Mouse (Mus musculus) CH12.LX (cell line): ENCODE measurements around the gene Rtp2. TPM values are rescaled to one million over a fixed set of nuclear protein-coding genes. Genes with fewer than 3 reads are reported as not detected.

Source experiments
- DNase-seq: peaks from one replicate; pipeline ENCODE4 v3.0.0-alpha.2; 2013; ENCODE audit errors: extremely low read depth
- H3K27ac ChIP-seq: 2 replicates; pipeline ENCODE4 v1.5.1; 2012; ENCODE audit warnings: low read depth, mild to moderate bottlenecking, control low read depth, moderate library complexity; ENCODE audit not compliant: insufficient read depth
- H3K27me3 ChIP-seq: replicated peaks from 2 replicates; pipeline ENCODE3; 2012; ENCODE audit warnings: inconsistent platforms
- H3K36me3 ChIP-seq, 2 experiments: replicated peaks in 1 of 2; 2 replicates each; pipeline versions ENCODE3 to v1.6.1; 2012; ENCODE audit warnings: inconsistent platforms in 1 of 2, low read length in 1 of 2, mild to moderate bottlenecking in 1 of 2, mixed read lengths in 1 of 2, moderate library complexity in 1 of 2; ENCODE audit not compliant: control insufficient read depth in 1 of 2, insufficient read depth in 1 of 2
- H3K4me1 ChIP-seq, 2 experiments: 2 replicates each; pipeline ENCODE4 v1.6.1; 2012; ENCODE audit warnings: inconsistent platforms in 1 of 2, moderate library complexity in 1 of 2; ENCODE audit not compliant: insufficient read depth in 2 of 2, control insufficient read depth in 1 of 2
- H3K4me2 ChIP-seq: 2 replicates; pipeline ENCODE4 v1.6.1; 2012; ENCODE audit warnings: low read depth, mild to moderate bottlenecking, control low read depth; ENCODE audit not compliant: poor library complexity, insufficient read depth, severe bottlenecking
- H3K4me3 ChIP-seq, 3 experiments: fragments of 150-350 bp in 1 of 3; sonication (generic) in 1 of 3; replicated peaks in 1 of 3; 2 replicates each; pipeline versions ENCODE3 to v1.5.1; 2011 to 2012; ENCODE audit warnings: low read depth in 2 of 3, low read length in 2 of 3, mild to moderate bottlenecking in 2 of 3, moderate library complexity in 2 of 3, control low read depth in 1 of 3, improper control_type of control experiment in 1 of 3, inconsistent platforms in 1 of 3, mixed read lengths in 1 of 3; ENCODE audit not compliant: poor library complexity in 1 of 3
- H3K79me2 ChIP-seq: replicated peaks from 2 replicates; pipeline ENCODE4 v1.6.1; 2012; ENCODE audit warnings: mild to moderate bottlenecking, moderate library complexity; ENCODE audit not compliant: control insufficient read depth, poor library complexity, insufficient read depth, severe bottlenecking; ENCODE audit errors: extremely low read depth
- H3K9ac ChIP-seq: 2 replicates; pipeline ENCODE4 v1.6.1; 2012; ENCODE audit warnings: low read depth, mild to moderate bottlenecking, control low read depth, moderate library complexity; ENCODE audit not compliant: insufficient read depth
- H3K9me3 ChIP-seq: replicated peaks from 2 replicates; pipeline ENCODE3; 2012; ENCODE audit warnings: low read length, inconsistent platforms, mixed read lengths
- BHLHE40 ChIP-seq: IDR thresholded peaks from 2 replicates; pipeline ENCODE4 v1.6.1; 2011; ENCODE audit warnings: mild to moderate bottlenecking, low read depth, low read length, improper control_type of control experiment
- CHD2 ChIP-seq: IDR thresholded peaks from 2 replicates; pipeline ENCODE4 v1.6.1; 2011; ENCODE audit warnings: low read length, improper control_type of control experiment
- E2F4 ChIP-seq: IDR thresholded peaks from 2 replicates; pipeline ENCODE4 v1.6.1; 2011; ENCODE audit warnings: low read depth, low read length, improper control_type of control experiment; ENCODE audit not compliant: insufficient replicate concordance
- ELF1 ChIP-seq: IDR thresholded peaks from 2 replicates; pipeline ENCODE4 v1.6.1; 2014; ENCODE audit warnings: low read depth, mild to moderate bottlenecking, inconsistent platforms, low read length, improper control_type of control experiment
- EP300 ChIP-seq: IDR thresholded peaks from 2 replicates; pipeline ENCODE4 v1.6.1; 2011; ENCODE audit warnings: low read length, improper control_type of control experiment
- ETS1 ChIP-seq: conservative IDR thresholded peaks from 2 replicates; pipeline ENCODE4 v1.6.1; 2012; ENCODE audit warnings: low read depth, mild to moderate bottlenecking, inconsistent platforms, low read length, improper control_type of control experiment, moderate library complexity
- GABPA ChIP-seq: IDR thresholded peaks from 2 replicates; pipeline ENCODE4 v1.6.1; 2012; ENCODE audit warnings: low read depth, low read length, improper control_type of control experiment, inconsistent platforms; ENCODE audit not compliant: insufficient replicate concordance
- HCFC1 ChIP-seq: IDR thresholded peaks from 2 replicates; pipeline ENCODE4 v1.6.1; 2012; ENCODE audit warnings: low read depth, mild to moderate bottlenecking, inconsistent platforms, low read length, improper control_type of control experiment
- JUND ChIP-seq: conservative IDR thresholded peaks from 2 replicates; pipeline ENCODE4 v1.6.1; 2011; ENCODE audit warnings: low read depth, low read length, improper control_type of control experiment
- KAT2A ChIP-seq: IDR thresholded peaks from 2 replicates; pipeline ENCODE4 v1.6.1; 2012; ENCODE audit warnings: low read length, improper control_type of control experiment, inconsistent platforms; ENCODE audit not compliant: insufficient replicate concordance
- MAFK ChIP-seq: IDR thresholded peaks from 2 replicates; pipeline ENCODE4 v1.6.1; 2011; ENCODE audit warnings: low read length, improper control_type of control experiment; ENCODE audit not compliant: insufficient replicate concordance
- MAX ChIP-seq: IDR thresholded peaks from 2 replicates; pipeline ENCODE4 v1.6.1; 2011; ENCODE audit warnings: low read length, improper control_type of control experiment
- MAZ ChIP-seq: IDR thresholded peaks from 2 replicates; pipeline ENCODE4 v1.6.1; 2012; ENCODE audit warnings: low read depth, mild to moderate bottlenecking, inconsistent platforms, low read length, improper control_type of control experiment, moderate library complexity
- MEF2A ChIP-seq: IDR thresholded peaks from 2 replicates; pipeline ENCODE4 v1.6.1; 2014; ENCODE audit warnings: low read depth, mild to moderate bottlenecking, inconsistent platforms, low read length, improper control_type of control experiment, borderline replicate concordance
- MYC ChIP-seq: IDR thresholded peaks from 2 replicates; pipeline ENCODE4 v1.6.1; 2011; ENCODE audit warnings: low read depth, mild to moderate bottlenecking, improper control_type of control experiment, low read length
- NRF1 ChIP-seq: IDR thresholded peaks from 2 replicates; pipeline ENCODE4 v1.6.1; 2014; ENCODE audit warnings: low read depth, mild to moderate bottlenecking, inconsistent platforms, low read length, improper control_type of control experiment, moderate library complexity
- RAD21 ChIP-seq: IDR thresholded peaks from 2 replicates; pipeline ENCODE4 v1.6.1; 2011; ENCODE audit warnings: low read depth, mild to moderate bottlenecking, low read length, improper control_type of control experiment, moderate library complexity
- RCOR1 ChIP-seq: conservative IDR thresholded peaks from 2 replicates; pipeline ENCODE4 v1.6.1; 2012; ENCODE audit warnings: low read depth, mild to moderate bottlenecking, inconsistent platforms, low read length, improper control_type of control experiment
- SIN3A ChIP-seq: IDR thresholded peaks from 2 replicates; pipeline ENCODE4 v1.6.1; 2012; ENCODE audit warnings: low read length, improper control_type of control experiment, inconsistent platforms
- TCF12 ChIP-seq: IDR thresholded peaks from 2 replicates; pipeline ENCODE4 v1.6.1; 2014; ENCODE audit warnings: low read depth, mild to moderate bottlenecking, inconsistent platforms, low read length, improper control_type of control experiment
- USF2 ChIP-seq: conservative IDR thresholded peaks from 2 replicates; pipeline ENCODE4 v1.6.1; 2011; ENCODE audit warnings: low read depth, low read length, improper control_type of control experiment
- ZC3H11A ChIP-seq: IDR thresholded peaks from 2 replicates; pipeline ENCODE4 v1.6.1; 2012; ENCODE audit warnings: low read depth, mild to moderate bottlenecking, inconsistent platforms, low read length, improper control_type of control experiment
- ZKSCAN1 ChIP-seq: IDR thresholded peaks from 2 replicates; pipeline ENCODE4 v1.6.1; 2012; ENCODE audit warnings: low read depth, inconsistent platforms, low read length, improper control_type of control experiment, borderline replicate concordance
- ZMIZ1 ChIP-seq: IDR thresholded peaks from 2 replicates; pipeline ENCODE4 v1.6.1; 2012; ENCODE audit warnings: low read depth, mild to moderate bottlenecking, inconsistent platforms, low read length, improper control_type of control experiment
- ZNF384 ChIP-seq: IDR thresholded peaks from 2 replicates; pipeline ENCODE4 v1.6.1; 2012; ENCODE audit warnings: low read depth, low read length, improper control_type of control experiment, inconsistent platforms
- dilution Hi-C: fragments of 300-500 bp; cut with MboI; formaldehyde crosslinking; loops from 2 replicates; pipeline ENCODE4 v1.14.3; 2020; ENCODE audit warnings: low sequenced_read_pairs; ENCODE audit not compliant: extremely low pct_unique_long_range_greater_than_20kb, extremely low pct_ligation_motif_present
- in situ Hi-C: fragments of 300-500 bp; cut with MboI; formaldehyde crosslinking; loops from 3 replicates; pipeline ENCODE4 v1.14.3; 2019; ENCODE audit warnings: low sequenced_read_pairs, low pct_ligation_motif_present, low pct_unique_long_range_greater_than_20kb, mixed read lengths
- polyA plus RNA-seq: library from polyadenylated mRNA; unstranded; fragments of >175 nt; gene quantifications from 2 replicates; pipeline ENCODE4 v1.2.1, GENCODE M21; 2012; ENCODE audit warnings: low read depth; ENCODE audit not compliant: insufficient read length
- total RNA-seq, 2 experiments: library from RNA; depleted of rRNA; stranded (reverse); fragments of 300-350 nt in 1 of 2; fragments of >200 nt in 1 of 2; gene quantifications; 2 replicates each; pipeline ENCODE4 v1.2.3; 2012 to 2014

The Rtp2 gene
- total and polyA plus RNA-seq, 3 experiments, result not detected

DNA sequence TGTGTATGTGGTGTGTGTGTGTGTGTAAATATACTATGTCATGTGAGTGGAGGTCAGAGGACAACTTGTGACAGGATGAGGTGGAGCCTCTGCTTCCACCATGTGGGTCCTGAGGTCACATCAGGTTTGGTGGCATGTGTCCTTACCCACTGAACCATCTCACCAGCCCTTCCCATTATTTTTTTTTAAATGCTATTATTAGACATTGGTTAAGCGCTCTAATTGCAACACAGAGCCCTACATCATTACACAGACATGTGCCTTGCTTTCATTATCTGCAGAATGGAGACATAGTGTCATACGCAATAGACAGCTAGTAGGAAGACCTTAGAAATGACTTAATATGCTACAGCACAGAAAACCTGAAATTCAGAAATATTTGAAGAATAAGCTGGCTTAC lies 44.0 kb upstream of the Rtp2 start:
- H3K27me3 ChIP-seq, result peaks cover 6% of the 10 kb centered on the region
- no peak for TF ChIP-seq RAD21
- TF ChIP-seq KAT2A, result no peak
- no peak for TF ChIP-seq HCFC1
- in situ Hi-C loops, result loop anchor here (25.0 kb wide), 2 partner anchors 661 to 886 kb away; no protein-coding TSS in a partner anchor

DNA sequence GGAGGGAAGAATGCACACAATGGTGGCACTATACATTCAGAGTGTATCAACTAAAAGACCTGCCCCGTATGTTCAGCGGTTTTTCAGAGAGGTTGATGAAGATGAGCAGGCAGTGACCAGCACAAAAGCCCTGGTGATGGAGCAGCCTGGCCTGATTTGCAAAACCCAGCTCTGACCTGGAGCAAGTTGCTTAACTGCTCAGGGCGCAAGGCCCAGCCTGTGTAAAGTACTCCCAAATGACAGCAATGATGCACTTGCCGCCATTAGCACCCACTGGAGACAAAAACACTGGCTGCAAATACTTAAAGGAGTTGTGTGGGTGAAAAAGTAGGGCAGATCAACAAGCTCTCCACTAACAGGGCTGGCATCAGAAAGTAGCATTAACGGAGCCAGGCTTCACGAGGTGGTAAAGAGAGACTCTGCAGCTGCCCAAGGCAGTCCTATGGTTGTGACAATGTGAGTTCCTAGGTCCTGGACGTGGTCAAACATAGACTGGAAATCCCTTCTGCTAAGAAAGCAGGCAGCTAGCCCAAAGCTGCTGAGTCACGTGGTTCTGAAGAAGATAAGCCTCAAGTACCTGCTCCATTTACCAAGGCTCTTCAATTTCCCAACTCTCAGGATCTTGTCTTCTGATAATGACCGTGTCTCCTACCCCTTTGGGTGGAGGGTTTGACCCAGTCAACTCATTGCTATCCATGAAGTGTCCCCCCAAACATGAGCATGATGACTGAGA lies 41.6 kb upstream of the Rtp2 start:
- no peaks in the 10 kb centered on the region for H3K27me3 ChIP-seq
- no peaks in the 10 kb centered on the region for H3K9me3 ChIP-seq
- no peak overlapping the region for H3K4me3 ChIP-seq
- no peak overlapping the region for H3K9ac ChIP-seq
- in situ Hi-C loops (no loop called here), dilution Hi-C loops (no loop called here)
- no peaks in the 10 kb centered on the region for H3K79me2 ChIP-seq
- DNase-seq, result no peak
- no peak overlapping the region for H3K27ac ChIP-seq
- H3K36me3 ChIP-seq, result peaks cover 0 to 10% of the 10 kb centered on the region in 2 experiments
- no peak overlapping the region for H3K4me2 ChIP-seq
- peaks cover 3 to 11% of the 10 kb centered on the region in 2 experiments; a peak in 2 of 4 replicates for H3K4me1 ChIP-seq
- no peak for TF ChIP-seq USF2
- no peak for TF ChIP-seq MAX
- no peak for TF ChIP-seq CHD2
- TF ChIP-seq ZMIZ1, result no peak

More for the DNA sequence above, 44.0 kb upstream of the Rtp2 start:
- no peak overlapping the region for H3K4me3 ChIP-seq
- no peak for DNase-seq
- H3K36me3 ChIP-seq, result peaks cover 0 to 10% of the 10 kb centered on the region in 2 experiments
- no peaks in the 10 kb centered on the region for H3K9me3 ChIP-seq
- no peak overlapping the region for H3K4me2 ChIP-seq
- peaks cover 3 to 5% of the 10 kb centered on the region in 2 experiments; a peak in 2 of 4 replicates for H3K4me1 ChIP-seq
- H3K27ac ChIP-seq, result no peak overlapping the region
- H3K79me2 ChIP-seq, result no peaks in the 10 kb centered on the region
- dilution Hi-C loops, result no loop called here
- H3K9ac ChIP-seq, result no peak overlapping the region

DNA sequence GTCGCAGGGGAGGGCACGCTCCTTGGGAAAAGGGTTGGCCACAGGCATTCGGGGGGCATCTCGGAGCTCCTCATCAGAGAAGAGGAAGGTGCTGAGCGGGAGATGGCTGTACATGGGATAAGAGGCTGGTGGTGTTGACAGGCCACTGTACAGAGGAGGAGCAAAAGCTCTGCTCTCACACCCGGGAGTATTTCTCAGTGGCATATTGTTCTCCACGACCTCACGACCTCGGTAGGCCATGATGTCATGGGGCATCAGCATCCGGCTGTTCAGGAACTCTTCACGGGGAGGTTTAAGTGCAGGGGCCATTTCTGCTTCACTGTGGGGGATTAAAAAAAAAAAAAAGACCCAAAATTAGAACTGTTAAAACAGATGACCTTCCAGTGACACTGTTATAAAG lies 40.7 kb upstream of the Rtp2 start:
- H3K36me3 ChIP-seq, result peaks cover 0 to 12% of the 10 kb centered on the region in 2 experiments
- in situ Hi-C loops, result no loop called here
- H3K4me1 ChIP-seq, result peaks cover 3 to 12% of the 10 kb centered on the region in 2 experiments; a peak in 2 of 4 replicates
- no peaks in the 10 kb centered on the region for H3K27me3 ChIP-seq
- no peak for TF ChIP-seq GABPA
- TF ChIP-seq MYC, result no peak
- no peak for TF ChIP-seq MAFK
- TF ChIP-seq HCFC1, result no peak
- no peak for TF ChIP-seq EP300
- TF ChIP-seq E2F4, result no peak
- TF ChIP-seq TCF12, result no peak
- TF ChIP-seq ELF1, result no peak
- no peak for TF ChIP-seq MAZ
- no peak for TF ChIP-seq SIN3A
- TF ChIP-seq RCOR1, result no peak
- TF ChIP-seq ZKSCAN1, result no peak
- no peak for TF ChIP-seq ZC3H11A
- TF ChIP-seq CHD2, result no peak
- TF ChIP-seq NRF1, result no peak
- TF ChIP-seq JUND, result no peak
- no peak for TF ChIP-seq BHLHE40
- TF ChIP-seq MEF2A, result no peak
- TF ChIP-seq ZNF384, result no peak
- no peak for TF ChIP-seq ETS1
- no peak overlapping the region for H3K4me2 ChIP-seq
- no peak overlapping the region for H3K27ac ChIP-seq
- no peaks in the 10 kb centered on the region for H3K79me2 ChIP-seq
- no peak overlapping the region for H3K9ac ChIP-seq
- dilution Hi-C loops, result no loop called here
- H3K9me3 ChIP-seq, result no peaks in the 10 kb centered on the region
- no peak for DNase-seq
- H3K4me3 ChIP-seq, result no peak overlapping the region
